Mouse (Mus musculus): ENCODE measurements around the gene Kcnk3.
A peak's percentile ranks its signal among the peaks of the same experiment; 100 is the strongest.

Gene Kcnk3

GRCm38 (mm10) chr5:30587681-30588300, at the start of gene Kcnk3:
Kcnk3 (plus strand) TSS chr5:30588170.
- DNase-seq (ENCODE audit: low spot score), result peak; percentile 74

GRCm38 (mm10) chr5:30545698-30546097, 42.3 kb upstream of the Kcnk3 start, which contains the start of gene Cib4:
Cib4 (minus strand) TSS chr5:30545836.
- DNase-seq (ENCODE audit: low spot score), result peak; percentile 44

GRCm38 (mm10) chr5:30548681-30549080, 39.3 kb upstream of the Kcnk3 start:
- no peak for DNase-seq (ENCODE audit: low spot score)

- DNase-seq (ENCODE audit: low spot score), result peak; percentile 61
Measured at GRCm38 (mm10) chr5:30550334-30551021, 37.5 kb upstream of the Kcnk3 start.

GRCm38 (mm10) chr5:30551022-30551638, 36.8 kb upstream of the Kcnk3 start:
- DNase-seq (ENCODE audit: low spot score), result no peak

- no peak for DNase-seq (ENCODE audit: low spot score)
Measured at GRCm38 (mm10) chr5:30552006-30552405, 36.0 kb upstream of the Kcnk3 start.

GRCm38 (mm10) chr5:30553936-30554335, 34.0 kb upstream of the Kcnk3 start:
- no peak for DNase-seq (ENCODE audit: low spot score)

- DNase-seq (ENCODE audit: low spot score), result no peak
Measured at GRCm38 (mm10) chr5:30554981-30555380, 33.0 kb upstream of the Kcnk3 start.

- no peak for DNase-seq (ENCODE audit: low spot score)
Measured at GRCm38 (mm10) chr5:30556284-30556683, 31.7 kb upstream of the Kcnk3 start.

GRCm38 (mm10) chr5:30559421-30559820, 28.5 kb upstream of the Kcnk3 start:
- DNase-seq (ENCODE audit: low spot score), result no peak

- DNase-seq (ENCODE audit: low spot score), result no peak
Measured at GRCm38 (mm10) chr5:30559986-30560493, 27.9 kb upstream of the Kcnk3 start.

- no peak for DNase-seq (ENCODE audit: low spot score)
Measured at GRCm38 (mm10) chr5:30568479-30568878, 19.5 kb upstream of the Kcnk3 start.

GRCm38 (mm10) chr5:30571820-30572219, 16.1 kb upstream of the Kcnk3 start:
- no peak for DNase-seq (ENCODE audit: low spot score)

GRCm38 (mm10) chr5:30574367-30574766, 13.6 kb upstream of the Kcnk3 start:
- no peak for DNase-seq (ENCODE audit: low spot score)

- no peak for DNase-seq (ENCODE audit: low spot score)
Measured at GRCm38 (mm10) chr5:30576233-30576632, 11.7 kb upstream of the Kcnk3 start.

- no peak for DNase-seq (ENCODE audit: low spot score)
Measured at GRCm38 (mm10) chr5:30577251-30577650, 10.7 kb upstream of the Kcnk3 start.

- DNase-seq (ENCODE audit: low spot score), result no peak
Measured at GRCm38 (mm10) chr5:30577654-30578310, 10.2 kb upstream of the Kcnk3 start.

GRCm38 (mm10) chr5:30578445-30579080, 9.4 kb upstream of the Kcnk3 start:
- DNase-seq (ENCODE audit: low spot score), result no peak

- DNase-seq (ENCODE audit: low spot score), result no peak
Measured at GRCm38 (mm10) chr5:30580725-30581124, 7.2 kb upstream of the Kcnk3 start.

GRCm38 (mm10) chr5:30582017-30582416, 6.0 kb upstream of the Kcnk3 start:
- no peak for DNase-seq (ENCODE audit: low spot score)

GRCm38 (mm10) chr5:30586616-30587015, 1.4 kb upstream of the Kcnk3 start:
- DNase-seq (ENCODE audit: low spot score), result no peak

- DNase-seq (ENCODE audit: low spot score), result no peak
Measured at GRCm38 (mm10) chr5:30587101-30587500, 869 bp upstream of the Kcnk3 start.

Measured in urinary bladder, postnatal 14 days (tissue).